Mouse (Mus musculus) heart, embryonic 13.5 days (tissue): Measurements from ENCODE around the gene Arl13a. TPM values are rescaled to one million over a fixed set of nuclear protein-coding genes. Genes with fewer than 3 reads are reported as not detected.
"Not testable (repeated sequence)": the region's sequence is repeated elsewhere in the genome, so short reads cannot be mapped to it uniquely, and the experiment has no call there.

Experiments
- ATAC-seq: fragments of 200-750 bp; cut with Nextera tagmentation; 2 replicates; pipeline ENCODE4 v1.8.0; 2017; ENCODE audit warnings: moderate TSS enrichment; ENCODE audit not compliant: insufficient number of reproducible peaks, low FRiP score, low TSS enrichment; ENCODE audit errors: extremely low read depth
- H3K27ac ChIP-seq: fragments of 300-500 bp; sonication (generic); replicated peaks from 2 replicates; pipeline ENCODE4 v1.5.1; 2015; ENCODE audit warnings: moderate library complexity, mild to moderate bottlenecking, inconsistent platforms
- H3K27me3 ChIP-seq: fragments of 300-500 bp; sonication (generic); replicated peaks from 2 replicates; pipeline ENCODE4 v1.6.1; 2015; ENCODE audit warnings: mild to moderate bottlenecking, inconsistent platforms
- H3K36me3 ChIP-seq: fragments of 300-500 bp; sonication (generic); 2 replicates; pipeline ENCODE4 v1.6.1; 2015; ENCODE audit warnings: mild to moderate bottlenecking, inconsistent platforms
- H3K4me1 ChIP-seq: fragments of 300-500 bp; sonication (generic); 2 replicates; pipeline ENCODE4 v1.6.1; 2015; ENCODE audit warnings: inconsistent platforms
- H3K4me2 ChIP-seq: fragments of 300-500 bp; sonication (generic); 2 replicates; pipeline ENCODE4 v1.6.1; 2015; ENCODE audit warnings: inconsistent platforms, mild to moderate bottlenecking, moderate library complexity
- H3K4me3 ChIP-seq: fragments of 300-500 bp; sonication (generic); 2 replicates; pipeline ENCODE4 v1.5.1; 2015; ENCODE audit warnings: moderate library complexity, mild to moderate bottlenecking, inconsistent platforms
- H3K9ac ChIP-seq: fragments of 300-500 bp; sonication (generic); 2 replicates; pipeline ENCODE4 v1.6.1; 2015; ENCODE audit warnings: inconsistent platforms, mild to moderate bottlenecking, moderate library complexity
- H3K9me3 ChIP-seq: fragments of 300-500 bp; sonication (generic); 2 replicates; pipeline ENCODE4 v1.6.1; 2016; ENCODE audit warnings: inconsistent platforms
- WGBS: fragments of 180-500 bp; shearing (Covaris S2); methylation state at CpG from one replicate; pipeline ENCODE4 v1.1.7; 2015; ENCODE audit warnings: mixed read lengths; 5-methylcytosine and 5-hydroxymethylcytosine counted together
- polyA plus RNA-seq: library from polyadenylated mRNA; unstranded; fragments of >200 nt; fragmentation: Nextera tagmentation; extraction: Ambion mirVana; gene quantifications from 2 replicates; pipeline ENCODE4 v1.2.1, GENCODE M21; 2015

Arl13a gene
- not detected in 2 replicates for polyA plus RNA-seq

DNA sequence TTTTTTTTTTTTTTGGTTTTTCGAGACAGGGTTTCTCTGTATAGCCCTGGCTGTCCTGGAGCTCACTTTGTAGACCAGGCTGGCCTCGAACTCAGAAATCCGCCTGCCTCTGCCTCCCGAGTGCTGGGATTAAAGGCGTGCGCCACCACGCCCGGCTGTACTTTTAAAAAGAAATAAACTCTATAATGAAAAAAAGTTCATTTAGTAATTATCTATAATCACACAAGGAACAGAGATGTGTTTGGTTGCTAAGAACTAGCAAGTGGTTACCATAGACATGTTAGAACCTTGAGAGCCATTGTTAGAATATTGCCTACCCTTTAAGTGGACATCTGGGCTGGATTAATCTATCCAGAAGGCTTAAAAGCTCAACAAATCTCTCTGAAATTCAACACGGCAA, at the start of gene Arl13a:
Gene Arl13a (plus strand): TSS at position 301 of the 400 bp plus-strand sequence.
- not testable (repeated sequence) for H3K9me3 ChIP-seq, H3K36me3 ChIP-seq, H3K4me2 ChIP-seq, ATAC-seq, H3K27me3 ChIP-seq, H3K9ac ChIP-seq, H3K4me3 ChIP-seq, H3K4me1 ChIP-seq, H3K27ac ChIP-seq
- 80% methylated on average over 9 of the region's 9 CpGs for WGBS

GRCm38 (mm10) chrX:134140024-134140423, 47.3 kb upstream of the Arl13a start:
- no peak for ATAC-seq
- 80% methylated on average over 6 of the region's 6 CpGs for WGBS
- Histone ChIP-seq H3K4me1 (no peaks in the 10 kb centered on the region), H3K9me3 (no peaks in the 10 kb centered on the region), H3K9ac (no peak overlapping the region), H3K27ac (no peak overlapping the region), H3K36me3 (no peaks in the 10 kb centered on the region), H3K27me3 (0 out of 2 replicates have a peak, but pooled peaks cover 5% of the 10 kb centered on the region), H3K4me3 (no peak overlapping the region), H3K4me2 (no peak overlapping the region)

- H3K9me3 ChIP-seq: no peaks in the 10 kb centered on the region
- H3K4me2 ChIP-seq: no peak overlapping the region
- no peak overlapping the region for H3K9ac ChIP-seq
- H3K27me3 ChIP-seq: peaks cover 5% of the 10 kb centered on the region; the same call in 1 of the 2 replicates
- no peaks in the 10 kb centered on the region for H3K4me1 ChIP-seq
- H3K4me3 ChIP-seq: no peak overlapping the region
- H3K36me3 ChIP-seq: no peaks in the 10 kb centered on the region
- ATAC-seq: no peak
- WGBS: 67% methylated on average over 1 of the region's 1 CpGs
- H3K27ac ChIP-seq: no peak overlapping the region
Measured at GRCm38 (mm10) chrX:134141551-134141950, 45.8 kb upstream of the Arl13a start.

- ATAC-seq: no peak
- H3K27ac ChIP-seq: no peak overlapping the region
- H3K9me3 ChIP-seq: no peaks in the 10 kb centered on the region
- no peak overlapping the region for H3K4me2 ChIP-seq
- H3K4me3 ChIP-seq: no peak overlapping the region
- WGBS: 59% methylated on average over 4 of the region's 4 CpGs
- peaks cover 5% of the 10 kb centered on the region; the same call in 1 of the 2 replicates for H3K27me3 ChIP-seq
- H3K4me1 ChIP-seq: no peaks in the 10 kb centered on the region
- no peak overlapping the region for H3K9ac ChIP-seq
- H3K36me3 ChIP-seq: no peaks in the 10 kb centered on the region
Measured at GRCm38 (mm10) chrX:134141986-134142385, 45.3 kb upstream of the Arl13a start.

GRCm38 (mm10) chrX:134158151-134158550, 29.1 kb upstream of the Arl13a start:
- no peak overlapping the region for H3K4me2 ChIP-seq
- H3K36me3 ChIP-seq: no peaks in the 10 kb centered on the region
- 35% methylated on average over 7 of the region's 7 CpGs for WGBS
- peaks cover 21% of the 10 kb centered on the region for H3K27me3 ChIP-seq
- no peaks in the 10 kb centered on the region for H3K9me3 ChIP-seq
- H3K4me3 ChIP-seq: no peak overlapping the region
- H3K9ac ChIP-seq: no peak overlapping the region
- ATAC-seq: no peak
- peaks cover 8% of the 10 kb centered on the region; the same call in 1 of the 2 replicates for H3K4me1 ChIP-seq
- no peak overlapping the region for H3K27ac ChIP-seq

GRCm38 (mm10) chrX:134160442-134160841, 26.9 kb upstream of the Arl13a start:
- no peak for ATAC-seq
- WGBS: 79% methylated on average over 2 of the region's 2 CpGs
- H3K9me3 ChIP-seq: peaks cover 5% of the 10 kb centered on the region; the same call in 1 of the 2 replicates

GRCm38 (mm10) chrX:134162043-134162720, 25.1 kb upstream of the Arl13a start, which contains the start of gene Xkrx:
Gene Xkrx (minus strand): TSS chrX:134162076.
- peak within 1 kb of the TSS; percentile 29 for H3K4me3 ChIP-seq
- WGBS: 26% methylated on average over 16 of the region's 16 CpGs

More at GRCm38 (mm10) chrX:134160442-134160841, 26.9 kb upstream of the Arl13a start:
- Histone ChIP-seq H3K4me2 (no peak overlapping the region), H3K4me3 (no peak overlapping the region), H3K4me1 (peaks cover 8% of the 10 kb centered on the region; the same call in 1 of the 2 replicates), H3K9ac (no peak overlapping the region), H3K27ac (no peak overlapping the region), H3K27me3 (peaks cover 21% of the 10 kb centered on the region), H3K36me3 (no peaks in the 10 kb centered on the region)

GRCm38 (mm10) chrX:134162826-134163225, 24.5 kb upstream of the Arl13a start:
- ATAC-seq: no peak
- Histone ChIP-seq H3K4me3 (peak overlapping the region; percentile 29), H3K9me3 (peaks cover 9% of the 10 kb centered on the region; the same call in 1 of the 2 replicates), H3K36me3 (no peaks in the 10 kb centered on the region), H3K9ac (no peak overlapping the region), H3K27me3 (peaks cover 21% of the 10 kb centered on the region), H3K4me1 (peaks cover 8% of the 10 kb centered on the region; the same call in 1 of the 2 replicates), H3K4me2 (peak overlapping the region; percentile 60), H3K27ac (no peak overlapping the region)
- 21% methylated on average over 11 of the region's 11 CpGs for WGBS

More at GRCm38 (mm10) chrX:134162043-134162720, 25.1 kb upstream of the Arl13a start, which contains the start of gene Xkrx:
- peaks cover 21% of the 10 kb centered on the region for H3K27me3 ChIP-seq
- ATAC-seq: no peak
- H3K27ac ChIP-seq: no peak within 1 kb of the TSS
- H3K4me2 ChIP-seq: peak within 1 kb of the TSS; percentile 60
- H3K9me3 ChIP-seq: peaks cover 9% of the 10 kb centered on the region; the same call in 1 of the 2 replicates
- H3K36me3 ChIP-seq: no peaks in the 10 kb centered on the region
- no peak within 1 kb of the TSS for H3K9ac ChIP-seq
- peaks cover 8% of the 10 kb centered on the region; the same call in 1 of the 2 replicates for H3K4me1 ChIP-seq

GRCm38 (mm10) chrX:134163484-134163883, 23.8 kb upstream of the Arl13a start:
- Histone ChIP-seq H3K4me3 (no peak overlapping the region), H3K9ac (no peak overlapping the region), H3K4me2 (no peak overlapping the region), H3K36me3 (no peaks in the 10 kb centered on the region), H3K27ac (no peak overlapping the region), H3K4me1 (peaks cover 8% of the 10 kb centered on the region; the same call in 1 of the 2 replicates), H3K9me3 (peaks cover 9% of the 10 kb centered on the region; the same call in 1 of the 2 replicates), H3K27me3 (peaks cover 21% of the 10 kb centered on the region)
- WGBS: 49% methylated on average over 4 of the region's 4 CpGs
- ATAC-seq: no peak

- Histone ChIP-seq H3K27me3 (no peaks in the 10 kb centered on the region), H3K4me2 (no peak overlapping the region), H3K9me3 (0 out of 2 replicates have a peak, but pooled peaks cover 2% of the 10 kb centered on the region), H3K4me3 (no peak overlapping the region), H3K4me1 (no peaks in the 10 kb centered on the region), H3K36me3 (no peaks in the 10 kb centered on the region), H3K27ac (no peak overlapping the region), H3K9ac (no peak overlapping the region)
- ATAC-seq: no peak
- WGBS: 75% methylated on average over 1 of the region's 1 CpGs
Measured at GRCm38 (mm10) chrX:134170584-134170983, 16.7 kb upstream of the Arl13a start.

DNA sequence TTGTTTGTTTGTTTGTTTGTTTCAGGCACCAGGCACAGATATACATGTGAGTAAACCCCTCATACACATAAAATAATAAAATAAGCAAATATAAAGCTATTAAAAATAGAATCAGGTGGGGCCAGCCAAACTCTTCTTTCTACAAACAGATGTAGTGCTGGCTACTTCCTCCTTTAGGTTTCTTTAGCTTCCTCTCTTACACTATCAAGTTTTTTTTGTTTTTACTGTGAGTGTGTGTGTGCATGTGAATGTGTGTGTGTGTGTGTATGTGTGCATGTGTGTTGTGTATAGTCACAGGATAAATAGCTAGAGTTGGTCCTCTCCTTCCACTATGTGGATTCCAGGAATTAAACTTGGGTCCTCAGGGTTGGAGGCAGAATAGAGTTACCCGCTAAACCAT, 12.6 kb upstream of the Arl13a start:
- Histone ChIP-seq H3K27me3 (no peaks in the 10 kb centered on the region), H3K4me2 (no peak overlapping the region), H3K9ac (no peak overlapping the region), H3K9me3 (no peaks in the 10 kb centered on the region), H3K36me3 (no peaks in the 10 kb centered on the region), H3K4me1 (no peaks in the 10 kb centered on the region), H3K27ac (no peak overlapping the region), H3K4me3 (no peak overlapping the region)
- WGBS: 92% methylated on average over 1 of the region's 1 CpGs
- no peak for ATAC-seq
